Mouse (Mus musculus): ENCODE measurements at regions not wholly inside any gene's neighbourhood (a gene's known extent, or its start where the extent isn't known, plus 50 kb on each side); places are given as distances from the start of the nearest gene placed in this dataset.
"Not testable (repeated sequence)": the region's sequence is repeated elsewhere in the genome, so short reads cannot be mapped to it uniquely, and the experiment has no call there.

- Histone ChIP-seq H3K9me3 (replicated peaks; ENCODE audit: insufficient read depth, low read length) (no peaks in the 10 kb centered on the region), H3K4me1 (ENCODE audit: control insufficient read depth in 1 of 2, insufficient read depth in 2 of 2, low read length in 2 of 2) (no peaks in the 10 kb centered on the region), H3K79me2 (ENCODE audit: control insufficient read depth, insufficient read depth, low read length, poor library complexity) (no peaks in the 10 kb centered on the region), H3K27ac (ENCODE audit: control insufficient read depth, low read depth, low read length) (no peak overlapping the region), H3K9ac (ENCODE audit: control insufficient read depth, low read depth, low read length, poor library complexity, severe bottlenecking) (no peak overlapping the region), H3K36me3 (ENCODE audit: control insufficient read depth in 1 of 2, insufficient read depth in 2 of 2, low read length in 2 of 2) (no peaks in the 10 kb centered on the region), H3K4me3 (ENCODE audit: control insufficient read depth in 1 of 2, insufficient read depth in 1 of 2, low read depth in 2 of 2, low read length in 2 of 2) (no peak overlapping the region), H3K27me3 (ENCODE audit: control insufficient read depth in 1 of 2, insufficient read depth in 2 of 2, low read length in 2 of 2) (no peaks in the 10 kb centered on the region; a peak in 1 of 4 replicates)
- no peak for DNase-seq (ENCODE audit: low read depth, low spot score)
- TF ChIP-seq JUND (IDR thresholded peaks at IDR 0.05; ENCODE audit: low read depth, low read length) (no peak), TBP (IDR thresholded peaks at IDR 0.05; ENCODE audit: low read depth, low read length) (no peak), NRF1 (IDR thresholded peaks at IDR 0.05; ENCODE audit: insufficient read depth, low read depth, low read length, poor library complexity, severe bottlenecking) (no peak), SMC3 (IDR thresholded peaks at IDR 0.05; ENCODE audit: low read depth, low read length) (no peak), SIN3A (IDR thresholded peaks at IDR 0.05; ENCODE audit: low read length) (no peak), MAX (IDR thresholded peaks at IDR 0.05; ENCODE audit: low read length) (no peak), RCOR1 (IDR thresholded peaks at IDR 0.05; ENCODE audit: low read depth, low read length) (no peak), MYC (IDR thresholded peaks at IDR 0.05; ENCODE audit: low read depth, low read length) (no peak), BHLHE40 (IDR thresholded peaks at IDR 0.05; ENCODE audit: borderline replicate concordance, low read depth, low read length) (no peak), ZNF384 (IDR thresholded peaks at IDR 0.05; ENCODE audit: low read depth, low read length) (no peak), NELFE (IDR thresholded peaks at IDR 0.05; ENCODE audit: low read depth, low read length) (no peak)
Observed at GRCm38 (mm10) chr10:91426584-91426983, 245.5 kb upstream of the Tmpo start.

GRCm38 (mm10) chr10:91425625-91426385, 244.7 kb upstream of the Tmpo start:
- not testable (repeated sequence) for H3K79me2 ChIP-seq (ENCODE audit: control insufficient read depth, insufficient read depth, low read length, poor library complexity); H3K9ac ChIP-seq (ENCODE audit: control insufficient read depth, low read depth, low read length, poor library complexity, severe bottlenecking); H3K9me3 ChIP-seq (replicated peaks; ENCODE audit: insufficient read depth, low read length); H3K27ac ChIP-seq (ENCODE audit: control insufficient read depth, low read depth, low read length); H3K4me3 ChIP-seq (ENCODE audit: control insufficient read depth in 1 of 2, insufficient read depth in 1 of 2, low read depth in 2 of 2, low read length in 2 of 2); H3K36me3 ChIP-seq (ENCODE audit: control insufficient read depth in 1 of 2, insufficient read depth in 2 of 2, low read length in 2 of 2); DNase-seq (ENCODE audit: low read depth, low spot score); H3K4me1 ChIP-seq (ENCODE audit: control insufficient read depth in 1 of 2, insufficient read depth in 2 of 2, low read length in 2 of 2); H3K27me3 ChIP-seq (ENCODE audit: control insufficient read depth in 1 of 2, insufficient read depth in 2 of 2, low read length in 2 of 2)

DNA sequence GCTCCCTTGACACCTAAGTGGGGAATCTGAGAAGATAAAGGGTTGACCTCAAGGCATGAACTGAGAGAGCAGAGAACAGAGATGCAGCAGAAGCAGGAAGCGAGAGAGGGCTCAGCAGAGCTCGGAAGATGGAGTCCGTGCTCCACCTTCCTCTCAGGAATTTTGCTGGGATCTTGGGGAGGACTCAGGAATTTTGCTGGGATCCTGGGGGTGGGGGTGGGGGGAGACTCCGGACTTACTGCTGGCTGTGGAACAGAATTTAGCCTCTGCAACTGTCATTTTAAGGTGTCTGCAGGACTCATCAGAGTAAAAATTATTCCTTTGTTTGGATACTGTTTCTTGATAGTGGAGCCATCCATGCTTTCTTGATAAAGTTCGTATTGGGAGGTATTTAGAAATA, 243.7 kb upstream of the Tmpo start:
- Histone ChIP-seq H3K4me1 (ENCODE audit: control insufficient read depth in 1 of 2, insufficient read depth in 2 of 2, low read length in 2 of 2) (no peaks in the 10 kb centered on the region), H3K79me2 (ENCODE audit: control insufficient read depth, insufficient read depth, low read length, poor library complexity) (no peaks in the 10 kb centered on the region), H3K27ac (ENCODE audit: control insufficient read depth, low read depth, low read length) (no peak overlapping the region)

More for the DNA sequence above, 243.7 kb upstream of the Tmpo start:
- no peaks in the 10 kb centered on the region; a peak in 1 of 4 replicates for H3K27me3 ChIP-seq (ENCODE audit: control insufficient read depth in 1 of 2, insufficient read depth in 2 of 2, low read length in 2 of 2)
- H3K4me3 ChIP-seq (ENCODE audit: control insufficient read depth in 1 of 2, insufficient read depth in 1 of 2, low read depth in 2 of 2, low read length in 2 of 2) = no peak overlapping the region
- no peak for TF ChIP-seq MAFK (IDR thresholded peaks at IDR 0.05; ENCODE audit: borderline replicate concordance, low read depth, low read length)
- no peak for TF ChIP-seq RAD21 (IDR thresholded peaks at IDR 0.05; ENCODE audit: low read depth, low read length)
- TF ChIP-seq MXI1 (IDR thresholded peaks at IDR 0.05; ENCODE audit: low read depth, low read length) = no peak
- no peak for TF ChIP-seq CHD2 (IDR thresholded peaks at IDR 0.05; ENCODE audit: low read length)
- no peak for TF ChIP-seq E2F4 (IDR thresholded peaks at IDR 0.05; ENCODE audit: borderline replicate concordance, low read depth, low read length)
- no peak for TF ChIP-seq ETS1 (IDR thresholded peaks at IDR 0.05; ENCODE audit: low read depth, low read length)
- no peak for TF ChIP-seq KAT2A (conservative IDR thresholded peaks at IDR 0.05; ENCODE audit: low read depth, low read length)
- no peak for TF ChIP-seq TAL1 (IDR thresholded peaks at IDR 0.05; ENCODE audit: low read length)
- TF ChIP-seq GATA1 (IDR thresholded peaks at IDR 0.05; ENCODE audit: low read depth, low read length) = no peak
- TF ChIP-seq ZNF384 (IDR thresholded peaks at IDR 0.05; ENCODE audit: low read depth, low read length) = no peak
- no peak for TF ChIP-seq TBP (IDR thresholded peaks at IDR 0.05; ENCODE audit: low read depth, low read length)
- TF ChIP-seq MAZ (IDR thresholded peaks at IDR 0.05; ENCODE audit: low read depth, low read length) = no peak
- no peaks in the 10 kb centered on the region for H3K9me3 ChIP-seq (replicated peaks; ENCODE audit: insufficient read depth, low read length)
- no peaks in the 10 kb centered on the region for H3K36me3 ChIP-seq (ENCODE audit: control insufficient read depth in 1 of 2, insufficient read depth in 2 of 2, low read length in 2 of 2)
- no peak overlapping the region for H3K9ac ChIP-seq (ENCODE audit: control insufficient read depth, low read depth, low read length, poor library complexity, severe bottlenecking)
- DNase-seq (ENCODE audit: low read depth, low spot score) = no peak
